Mouse (Mus musculus): ENCODE measurements around the gene Mxi1.

DNA sequence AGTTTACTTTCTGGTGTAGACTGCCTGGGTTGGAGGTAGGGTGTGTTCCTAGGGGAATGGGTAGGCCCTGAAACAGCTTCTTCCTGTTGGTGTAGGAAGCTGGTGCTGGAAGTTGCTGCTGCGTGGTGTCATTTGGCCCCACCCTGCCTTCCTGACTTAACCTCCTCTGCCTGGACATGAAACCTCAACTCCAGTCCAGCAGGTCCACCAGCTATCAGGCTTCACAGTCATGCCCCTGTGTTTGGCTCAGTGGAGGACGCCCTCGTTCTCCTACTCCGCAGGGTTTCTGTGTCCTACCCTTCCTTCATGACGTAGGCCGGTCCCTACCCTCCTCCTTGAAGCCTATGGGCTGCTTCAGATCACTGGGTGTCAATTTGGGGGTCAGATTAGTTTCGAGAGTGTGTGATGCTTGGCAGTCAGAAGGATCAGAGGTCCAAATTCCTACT is 4.9 kb downstream of the Mxi1 start:
- no peak for TF ChIP-seq CTCF (IDR thresholded peaks at IDR 0.05; ENCODE audit: low read depth, low read length)
- TF ChIP-seq POLR2A (IDR thresholded peaks at IDR 0.05; ENCODE audit: extremely low read depth, insufficient read depth, low read length) = no peak
